Mouse (Mus musculus) heart, embryonic 12.5 days (tissue): ENCODE results near the gene Fam53b. TPM values are rescaled to one million over a fixed set of nuclear protein-coding genes. Genes with fewer than 3 reads are reported as not detected.

Experiments
- ATAC-seq: fragments of 200-750 bp; cut with Nextera tagmentation; 2 replicates; pipeline ENCODE4 v1.8.0; 2017; ENCODE audit warnings: moderate TSS enrichment, moderate library complexity; ENCODE audit not compliant: insufficient number of reproducible peaks, low FRiP score
- H3K27ac ChIP-seq: fragments of 300-500 bp; sonication (generic); 2 replicates; pipeline ENCODE4 v1.5.1; 2016; ENCODE audit warnings: mild to moderate bottlenecking, moderate library complexity; ENCODE audit not compliant: poor library complexity, severe bottlenecking
- H3K27me3 ChIP-seq: fragments of 300-500 bp; sonication (generic); replicated peaks from 2 replicates; pipeline ENCODE4 v1.6.1; 2016; ENCODE audit warnings: mild to moderate bottlenecking, moderate library complexity
- H3K36me3 ChIP-seq: fragments of 300-500 bp; sonication (generic); 2 replicates; pipeline ENCODE4 v1.6.1; 2016; ENCODE audit warnings: mild to moderate bottlenecking, moderate library complexity
- H3K4me1 ChIP-seq: fragments of 300-500 bp; sonication (generic); replicated peaks from 2 replicates; pipeline ENCODE4 v1.6.1; 2016; ENCODE audit warnings: mild to moderate bottlenecking
- H3K4me2 ChIP-seq: fragments of 300-500 bp; sonication (generic); 2 replicates; pipeline ENCODE4 v1.6.1; 2016; ENCODE audit warnings: mild to moderate bottlenecking, moderate library complexity
- H3K4me3 ChIP-seq: fragments of 300-500 bp; sonication (generic); 2 replicates; pipeline ENCODE4 v1.5.1; 2016; ENCODE audit warnings: mild to moderate bottlenecking
- H3K9ac ChIP-seq: fragments of 300-500 bp; sonication (generic); 2 replicates; pipeline ENCODE4 v1.6.1; 2016; ENCODE audit warnings: mild to moderate bottlenecking, moderate library complexity
- H3K9me3 ChIP-seq: fragments of 300-500 bp; sonication (generic); replicated peaks from 2 replicates; pipeline ENCODE4 v1.6.1; 2016; ENCODE audit warnings: mild to moderate bottlenecking, moderate library complexity
- whole genome bisulfite sequencing: fragments of 180-500 bp; shearing (Covaris S2); methylation state at CpG from one replicate; pipeline ENCODE4 v1.1.7; 2016; 5-methylcytosine and 5-hydroxymethylcytosine counted together
- polyA plus RNA-seq: library from polyadenylated mRNA; unstranded; fragments of >200 nt; fragmentation: Nextera tagmentation; extraction: Ambion mirVana; gene quantifications from 2 replicates; pipeline ENCODE4 v1.2.1, GENCODE M21; 2016

Fam53b gene
- polyA plus RNA-seq, 1 experiment from 2014 or later, result 17.0 TPM

DNA sequence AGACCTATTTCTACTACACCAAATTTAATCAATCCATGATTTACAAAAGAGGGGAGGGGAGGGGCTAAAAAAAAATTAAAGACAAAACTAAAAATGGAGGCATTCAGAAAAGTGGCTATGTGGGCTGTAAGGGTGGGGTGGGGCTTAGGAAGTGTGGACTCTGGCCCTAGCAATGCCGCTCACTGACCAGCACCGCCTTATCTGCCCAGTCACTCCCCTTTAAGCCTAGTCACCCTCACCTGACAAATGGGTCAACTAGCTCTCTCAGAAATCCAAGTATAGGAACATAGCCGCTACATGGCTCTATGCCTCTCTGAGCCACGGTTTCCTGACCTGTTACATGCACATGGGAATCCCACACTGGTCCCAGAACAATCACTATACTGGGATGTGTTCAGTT is 26.7 kb downstream of the Fam53b start:
- Histone ChIP-seq H3K27me3 (no peaks in the 10 kb centered on the region), H3K4me3 (no peak overlapping the region), H3K4me2 (no peak overlapping the region), H3K9ac (no peak overlapping the region), H3K9me3 (no peaks in the 10 kb centered on the region), H3K4me1 (peaks cover 68% of the 10 kb centered on the region), H3K36me3 (no peaks in the 10 kb centered on the region), H3K27ac (peak overlapping the region; percentile 77)
- ATAC-seq, result no peak
- 72% methylated on average over 4 of the region's 4 CpGs for whole genome bisulfite sequencing

DNA sequence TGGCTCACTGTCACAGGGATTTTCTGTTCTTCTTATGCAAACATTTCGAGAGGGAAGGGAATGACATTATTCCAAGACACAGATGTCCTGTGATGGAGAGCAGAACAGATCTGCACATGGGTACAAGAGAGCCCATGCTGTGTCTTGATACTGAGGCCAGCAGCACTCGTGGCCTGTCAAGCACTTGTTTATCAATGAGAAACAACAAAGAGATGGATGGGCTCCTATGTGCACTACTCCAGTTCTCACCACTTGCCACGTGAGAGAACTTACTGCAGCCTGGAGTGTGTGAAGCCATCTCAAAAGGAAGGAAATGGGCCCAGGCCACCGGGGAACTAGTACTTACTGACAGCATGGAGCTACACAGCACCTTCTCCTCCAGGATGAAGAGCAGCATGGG is 27.2 kb downstream of the Fam53b start:
- Histone ChIP-seq H3K9ac (no peak overlapping the region), H3K4me1 (peaks cover 69% of the 10 kb centered on the region), H3K27me3 (no peaks in the 10 kb centered on the region), H3K4me3 (no peak overlapping the region), H3K36me3 (no peaks in the 10 kb centered on the region), H3K27ac (peak overlapping the region; percentile 77), H3K4me2 (no peak overlapping the region), H3K9me3 (no peaks in the 10 kb centered on the region)
- no peak; the same call in 1 of the 2 replicates for ATAC-seq
- 23% methylated on average over 4 of the region's 4 CpGs for WGBS

DNA sequence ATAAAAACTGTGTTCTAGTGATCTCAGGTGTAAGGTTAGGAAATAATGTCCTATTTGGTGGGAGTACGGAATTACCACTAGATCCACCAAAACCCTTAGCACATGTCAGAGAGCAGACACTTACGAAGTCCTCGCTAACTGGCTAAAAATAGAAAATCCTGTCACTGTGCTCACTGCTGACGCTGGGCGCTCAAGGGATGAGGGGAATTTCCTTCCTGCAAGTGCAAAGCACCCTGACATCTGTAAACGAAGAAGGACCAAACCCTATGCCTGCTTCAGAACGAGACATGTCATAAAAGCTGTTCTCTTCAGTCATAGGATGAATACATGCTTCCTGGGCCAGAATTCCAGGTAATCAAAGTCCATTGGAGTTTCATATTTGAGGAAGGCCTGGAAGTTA is 27.7 kb downstream of the Fam53b start:
- no peak for ATAC-seq
- WGBS, result 9% methylated on average over 7 of the region's 7 CpGs
- H3K9me3 ChIP-seq, result no peaks in the 10 kb centered on the region
- no peak overlapping the region for H3K4me3 ChIP-seq
- no peaks in the 10 kb centered on the region for H3K36me3 ChIP-seq
- H3K9ac ChIP-seq, result no peak overlapping the region
- no peaks in the 10 kb centered on the region for H3K27me3 ChIP-seq
- H3K4me1 ChIP-seq, result peaks cover 74% of the 10 kb centered on the region
- H3K4me2 ChIP-seq, result no peak overlapping the region
- peak overlapping the region; percentile 77 for H3K27ac ChIP-seq

DNA sequence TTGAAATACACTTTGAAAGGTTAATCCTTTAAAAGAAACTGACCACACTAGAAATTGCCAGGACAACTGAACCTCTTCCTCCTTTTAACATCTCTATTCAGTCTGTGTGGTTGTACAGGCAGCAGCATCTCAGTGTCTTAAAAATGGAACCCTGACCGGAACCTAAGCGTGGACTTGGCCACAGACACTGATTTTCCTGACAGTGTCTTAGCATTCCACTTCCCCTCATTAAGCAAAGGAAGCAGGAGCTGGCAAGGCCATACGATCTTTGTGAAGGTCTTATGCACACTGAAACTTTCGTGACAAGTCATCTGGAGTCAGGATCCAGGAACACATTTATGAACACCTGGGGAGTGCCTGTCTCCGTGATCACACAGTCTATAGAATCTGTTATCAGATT is 29.6 kb downstream of the Fam53b start:
- Histone ChIP-seq H3K9me3 (no peaks in the 10 kb centered on the region), H3K27ac (no peak overlapping the region), H3K4me3 (no peak overlapping the region), H3K27me3 (no peaks in the 10 kb centered on the region), H3K9ac (no peak overlapping the region), H3K4me2 (no peak overlapping the region), H3K36me3 (no peaks in the 10 kb centered on the region), H3K4me1 (peaks cover 80% of the 10 kb centered on the region)
- no peak for ATAC-seq
- 81% methylated on average over 5 of the region's 5 CpGs for WGBS

DNA sequence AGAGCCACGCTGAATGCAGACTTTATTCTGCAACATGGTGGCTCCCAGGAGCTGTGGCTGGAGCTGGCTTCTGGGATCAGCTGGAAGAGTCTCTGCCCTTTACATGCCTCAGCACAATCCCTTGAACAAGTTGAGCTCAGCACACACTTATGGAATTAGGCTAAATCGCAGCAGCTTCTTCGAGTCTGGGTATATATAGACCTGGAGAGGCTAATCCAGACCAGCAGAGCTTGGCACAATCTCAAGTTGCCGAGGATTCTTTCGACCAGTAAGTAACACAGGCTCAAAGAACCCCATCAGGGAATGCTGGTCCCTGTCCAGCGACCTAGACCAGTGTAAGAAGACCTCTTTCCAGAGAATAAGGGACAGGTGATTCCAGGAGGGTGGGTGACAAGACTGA is 31.8 kb downstream of the Fam53b start:
- H3K4me2 ChIP-seq, result no peak overlapping the region

DNA sequence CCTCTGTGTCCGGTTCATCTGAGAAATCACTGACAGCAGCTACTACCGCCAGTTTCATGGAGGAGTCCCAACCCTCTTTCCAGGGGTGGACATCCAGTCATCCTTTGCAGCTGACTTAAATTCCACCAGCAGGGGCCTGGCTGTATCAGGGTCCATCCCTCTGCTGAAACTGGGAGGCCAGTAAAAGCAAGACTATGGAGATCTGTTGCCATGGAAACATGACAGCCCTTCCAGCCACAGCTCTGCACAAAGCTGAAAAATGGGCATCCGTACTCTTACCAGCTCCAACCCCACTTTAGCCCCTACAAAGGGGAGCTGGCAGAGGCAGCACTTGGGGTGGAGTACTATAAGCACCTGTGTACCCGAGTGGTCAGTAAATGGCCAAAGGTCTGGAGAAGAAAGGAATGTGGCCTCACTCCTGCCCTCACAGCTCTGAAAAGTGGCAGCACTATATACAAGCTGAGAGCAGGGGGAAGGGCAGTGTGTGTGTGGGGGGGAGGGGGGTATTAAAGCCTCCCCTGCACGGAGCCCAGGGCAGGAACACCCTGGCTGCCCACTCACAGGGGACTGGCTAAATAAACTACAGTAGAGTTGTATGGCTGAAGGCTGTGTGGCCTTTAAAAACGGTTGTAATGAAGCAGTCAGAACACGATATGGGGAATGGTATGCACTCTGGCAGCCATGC is 32.4 kb downstream of the Fam53b start:
- Histone ChIP-seq H3K36me3 (peaks cover 12% of the 10 kb centered on the region; the same call in 1 of the 2 replicates), H3K9ac (no peak overlapping the region), H3K4me2 (no peak overlapping the region), H3K27me3 (no peaks in the 10 kb centered on the region), H3K27ac (peak overlapping the region; percentile 10; the same call in 1 of the 2 replicates), H3K9me3 (no peaks in the 10 kb centered on the region), H3K4me3 (no peak overlapping the region), H3K4me1 (peaks cover 75% of the 10 kb centered on the region)
- ATAC-seq, result no peak
- 44% methylated on average over 7 of the region's 7 CpGs for WGBS

More for the DNA sequence above, 31.8 kb downstream of the Fam53b start:
- Histone ChIP-seq H3K27me3 (no peaks in the 10 kb centered on the region), H3K27ac (peak overlapping the region; percentile 10; the same call in 1 of the 2 replicates), H3K4me1 (peaks cover 75% of the 10 kb centered on the region), H3K4me3 (no peak overlapping the region), H3K9me3 (no peaks in the 10 kb centered on the region), H3K9ac (no peak overlapping the region), H3K36me3 (peaks cover 12% of the 10 kb centered on the region; the same call in 1 of the 2 replicates)
- 50% methylated on average over 6 of the region's 6 CpGs for WGBS
- no peak for ATAC-seq

DNA sequence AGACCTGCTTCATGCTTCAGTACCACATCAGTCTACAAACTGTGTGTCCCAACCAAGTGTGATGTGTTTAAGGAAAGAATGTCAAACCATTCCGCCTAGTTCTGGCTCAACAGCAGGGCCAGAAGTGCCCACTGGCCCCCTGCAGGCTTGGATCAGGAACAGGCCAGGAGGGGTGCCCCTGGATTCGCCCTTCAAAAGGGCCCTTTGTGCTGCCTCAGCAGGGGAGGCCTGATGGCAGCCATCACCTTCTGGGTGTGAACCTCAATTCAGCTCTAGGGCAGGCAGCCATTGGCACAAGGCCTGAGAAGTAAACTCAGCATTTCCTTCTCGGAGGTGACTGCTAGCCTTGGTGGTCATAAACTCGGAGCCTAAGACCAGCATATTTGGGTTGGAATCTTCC is 33.1 kb downstream of the Fam53b start:
- no peak overlapping the region for H3K9ac ChIP-seq
- H3K4me3 ChIP-seq, result no peak overlapping the region
- H3K9me3 ChIP-seq, result no peaks in the 10 kb centered on the region
- no peak overlapping the region for H3K4me2 ChIP-seq
- peaks cover 13% of the 10 kb centered on the region; the same call in 1 of the 2 replicates for H3K36me3 ChIP-seq
- H3K4me1 ChIP-seq, result peaks cover 70% of the 10 kb centered on the region
- ATAC-seq, result no peak
- H3K27me3 ChIP-seq, result no peaks in the 10 kb centered on the region
- 55% methylated on average over 4 of the region's 4 CpGs for WGBS
- peak overlapping the region; percentile 39; the same call in 1 of the 2 replicates for H3K27ac ChIP-seq

DNA sequence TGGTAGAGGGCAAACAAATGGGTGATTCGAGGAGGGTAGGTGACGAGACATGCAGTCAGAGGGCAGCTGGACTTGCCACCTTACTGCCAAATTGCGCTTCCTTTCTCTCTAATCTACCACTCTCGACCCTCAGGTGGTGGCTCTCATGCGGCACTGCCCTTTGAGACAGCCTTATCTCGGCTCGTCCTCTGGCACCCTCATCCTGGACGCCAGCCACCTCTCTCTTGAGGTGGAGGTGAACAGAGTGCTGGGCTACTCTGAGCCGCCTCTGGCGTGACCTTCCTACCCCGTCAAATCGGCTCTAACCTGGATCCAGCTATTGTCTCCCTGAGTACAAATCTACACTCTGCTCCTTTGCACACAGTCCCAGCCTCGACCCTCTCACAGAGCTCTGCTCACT is 35.1 kb downstream of the Fam53b start:
- no peak overlapping the region for H3K9ac ChIP-seq
- peaks cover 60% of the 10 kb centered on the region for H3K4me1 ChIP-seq
- no peak overlapping the region for H3K4me3 ChIP-seq
- no peak for ATAC-seq
- WGBS, result 57% methylated on average over 13 of the region's 13 CpGs
- H3K27ac ChIP-seq, result no peak overlapping the region
- H3K9me3 ChIP-seq, result no peaks in the 10 kb centered on the region
- no peaks in the 10 kb centered on the region for H3K27me3 ChIP-seq
- H3K36me3 ChIP-seq, result peaks cover 20% of the 10 kb centered on the region
- H3K4me2 ChIP-seq, result no peak overlapping the region

DNA sequence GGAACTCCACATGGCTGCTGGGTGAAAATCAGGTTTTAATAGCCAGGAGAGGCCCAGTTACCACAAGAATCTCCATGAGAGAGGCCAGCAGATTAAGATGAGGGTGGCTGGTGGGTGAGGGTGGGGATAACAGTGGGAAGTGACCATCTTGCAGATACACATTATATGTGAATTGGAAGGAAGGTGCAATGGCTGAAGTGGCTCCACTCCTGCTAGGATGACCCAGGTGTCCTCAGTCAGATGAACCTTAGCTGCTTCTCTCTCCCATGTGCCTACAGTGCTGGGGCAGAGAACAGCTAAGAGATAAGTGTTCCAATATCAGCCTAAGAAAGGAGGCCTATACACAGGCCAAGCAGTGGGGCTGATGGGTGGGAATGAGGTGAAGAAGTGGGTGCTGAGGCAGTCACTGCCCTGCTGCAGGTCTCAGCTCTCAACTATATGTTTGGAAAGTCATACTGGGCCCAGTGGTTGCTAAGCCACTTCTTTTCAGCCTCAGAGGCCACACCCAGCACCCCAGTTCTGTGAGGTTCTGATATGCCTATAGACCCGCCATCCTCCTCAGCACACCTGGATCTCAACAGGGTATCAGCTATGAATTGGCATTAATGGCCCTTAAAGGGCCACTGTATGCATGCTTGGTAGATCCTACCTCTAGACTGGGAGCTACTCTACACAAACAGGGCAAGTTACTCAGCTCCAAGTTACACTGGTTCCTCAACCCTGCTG is 35.8 kb downstream of the Fam53b start:
- no peaks in the 10 kb centered on the region for H3K9me3 ChIP-seq
- no peak overlapping the region for H3K4me3 ChIP-seq
- ATAC-seq, result 0 out of 2 replicates have a peak, but pooled peaks have one; percentile 42
- peaks cover 57% of the 10 kb centered on the region for H3K4me1 ChIP-seq
- H3K27me3 ChIP-seq, result no peaks in the 10 kb centered on the region
- no peak overlapping the region for H3K9ac ChIP-seq
- H3K4me2 ChIP-seq, result no peak overlapping the region
- 80% methylated on average over 1 of the region's 1 CpGs for whole genome bisulfite sequencing
- peaks cover 23% of the 10 kb centered on the region for H3K36me3 ChIP-seq
- H3K27ac ChIP-seq, result no peak overlapping the region

DNA sequence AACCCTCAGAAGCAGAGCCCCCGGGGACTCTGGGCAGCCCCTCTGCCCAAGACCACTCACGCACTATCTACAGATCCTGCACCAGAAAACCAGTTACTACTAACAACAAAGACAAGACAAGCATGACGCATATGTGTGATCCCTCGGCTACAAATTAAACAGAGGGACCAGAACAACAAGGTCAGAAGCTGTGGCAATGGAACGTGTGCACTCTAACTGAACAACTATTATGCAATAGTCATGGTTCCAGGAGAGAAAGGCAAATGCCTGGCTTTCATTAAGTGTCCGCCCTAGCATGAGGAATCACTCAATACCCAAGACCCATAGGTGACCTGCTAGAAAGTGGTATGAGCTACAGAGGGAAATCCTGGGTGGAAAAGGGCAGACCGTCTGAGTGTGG is 36.6 kb downstream of the Fam53b start:
- H3K4me1 ChIP-seq, result peaks cover 55% of the 10 kb centered on the region
- no peak for ATAC-seq
- no peaks in the 10 kb centered on the region for H3K9me3 ChIP-seq

DNA sequence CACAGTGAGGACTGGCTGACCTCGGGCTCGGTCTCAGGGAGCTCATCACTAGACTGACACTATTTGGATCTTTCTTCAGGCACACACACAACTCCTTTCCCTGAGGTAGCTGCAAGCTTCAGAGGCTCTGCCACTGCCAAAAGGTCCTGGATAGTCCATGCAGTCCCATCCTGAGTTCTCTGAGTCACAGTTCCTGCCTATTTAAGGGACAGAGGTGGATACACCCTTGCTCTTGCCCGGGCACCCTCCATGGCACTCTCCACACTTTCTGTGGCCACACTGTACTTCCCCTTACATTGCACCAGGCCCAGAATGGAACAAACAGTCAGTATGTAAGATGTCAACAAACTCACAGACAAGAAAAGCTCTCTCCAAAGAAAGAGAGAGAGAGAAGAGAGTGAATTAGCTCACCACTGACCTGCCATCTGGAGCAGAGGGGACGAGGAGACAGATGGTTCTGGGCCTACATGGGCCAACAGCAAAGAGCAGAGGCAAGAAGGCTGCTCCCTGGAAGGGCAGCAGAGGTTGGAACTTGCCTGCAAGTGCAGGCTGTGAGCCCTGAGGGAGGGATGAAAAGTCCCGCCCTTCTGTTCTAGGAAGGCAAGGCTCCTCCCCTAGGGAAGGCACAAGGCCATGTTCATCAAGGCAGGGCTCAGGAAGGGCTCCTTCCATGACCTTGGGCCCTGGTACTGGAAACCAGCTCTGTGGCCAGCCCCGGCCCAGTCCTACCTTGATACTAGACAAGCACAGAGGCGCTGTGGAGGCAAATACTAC is 37.2 kb downstream of the Fam53b start:
- Histone ChIP-seq H3K4me1 (peaks cover 49% of the 10 kb centered on the region), H3K27me3 (no peaks in the 10 kb centered on the region), H3K9me3 (no peaks in the 10 kb centered on the region), H3K4me2 (no peak overlapping the region), H3K4me3 (no peak overlapping the region), H3K27ac (no peak overlapping the region), H3K36me3 (peaks cover 23% of the 10 kb centered on the region), H3K9ac (no peak overlapping the region)
- WGBS, result 82% methylated on average over 7 of the region's 7 CpGs
- ATAC-seq, result no peak

More for the DNA sequence above, 36.6 kb downstream of the Fam53b start:
- H3K4me3 ChIP-seq, result no peak overlapping the region
- no peak overlapping the region for H3K27ac ChIP-seq
- H3K9ac ChIP-seq, result no peak overlapping the region
- H3K36me3 ChIP-seq, result peaks cover 23% of the 10 kb centered on the region
- H3K4me2 ChIP-seq, result no peak overlapping the region
- 91% methylated on average over 7 of the region's 7 CpGs for WGBS
- H3K27me3 ChIP-seq, result no peaks in the 10 kb centered on the region
